Mouse (Mus musculus) G1E-ER4 (cell line): Measurements from ENCODE around the gene Cfap221. TPM values are rescaled to one million over a fixed set of nuclear protein-coding genes. Genes with fewer than 3 reads are reported as not detected.

ENCODE experiments used
- GATA1 ChIP-seq: IDR thresholded peaks from one replicate; pipeline ENCODE4 v1.8.0; 2012; ENCODE audit warnings: low read length, inconsistent platforms
- polyA plus RNA-seq: library from polyadenylated mRNA; stranded (reverse); fragments of >175 nt; gene quantifications from 2 replicates; pipeline ENCODE4 v1.2.3, GENCODE M21; 2012

The Cfap221 gene
- polyA plus RNA-seq, 1 experiment = not detected

DNA sequence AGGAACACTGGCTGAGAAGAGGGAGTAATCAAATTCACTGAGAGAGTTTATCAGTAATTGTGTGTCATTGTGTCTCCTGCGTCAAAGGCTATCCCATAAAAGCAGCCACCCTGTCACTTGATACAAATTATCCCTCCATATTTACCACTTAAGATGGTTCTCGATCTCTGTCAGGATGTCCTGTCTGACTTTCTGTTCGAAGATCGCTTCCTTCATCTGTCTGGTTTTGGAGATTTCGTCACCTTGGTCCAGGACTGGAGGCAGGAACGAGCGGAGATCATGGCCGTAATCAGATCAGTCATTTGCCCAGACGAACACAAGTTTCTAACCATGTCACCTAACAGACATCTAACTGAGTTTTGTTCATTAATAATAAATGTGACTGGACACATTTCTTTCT lies 43.6 kb downstream of the Cfap221 start:
- TF ChIP-seq GATA1 = no peak

DNA sequence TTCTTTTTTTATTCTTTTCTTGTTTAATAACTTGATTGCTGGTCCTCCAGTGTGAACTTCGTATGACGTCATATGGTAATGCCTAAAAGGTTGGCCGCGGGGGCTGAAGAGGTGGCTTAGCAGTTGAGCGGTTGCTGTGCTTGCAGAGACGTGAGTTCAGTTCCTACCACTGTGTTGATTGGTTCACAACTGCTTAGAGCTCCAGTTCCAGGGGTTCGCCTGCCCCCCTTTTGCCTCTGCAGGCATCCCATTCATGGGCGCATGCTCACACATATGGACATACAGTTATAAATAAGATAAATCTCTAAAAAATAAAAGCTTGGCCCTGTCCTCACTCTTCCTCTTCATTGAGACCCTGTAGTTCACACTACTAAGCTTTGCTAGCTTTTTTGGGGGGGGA lies 46.9 kb downstream of the Cfap221 start:
- no peak for TF ChIP-seq GATA1

DNA sequence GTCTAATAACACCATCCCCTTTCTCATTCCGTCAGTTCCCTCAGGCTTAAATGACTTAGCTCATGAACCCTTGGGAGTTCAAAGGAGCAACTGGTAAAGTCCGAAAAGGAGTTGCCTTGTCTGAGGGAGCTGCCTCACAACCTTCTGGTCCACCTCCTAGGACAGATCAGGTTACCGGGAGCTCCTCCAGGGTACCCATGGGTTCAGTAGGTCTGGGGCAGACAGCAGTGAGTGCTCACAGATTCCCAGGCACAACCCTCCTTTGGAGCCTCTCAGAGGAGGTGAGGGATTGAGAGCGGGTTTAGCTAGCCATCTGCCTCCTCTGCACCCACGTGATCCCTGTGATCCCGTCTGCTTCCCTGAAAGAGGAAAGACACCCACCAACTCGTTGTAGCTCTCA lies 60.2 kb downstream of the Cfap221 start:
- TF ChIP-seq GATA1 = no peak

DNA sequence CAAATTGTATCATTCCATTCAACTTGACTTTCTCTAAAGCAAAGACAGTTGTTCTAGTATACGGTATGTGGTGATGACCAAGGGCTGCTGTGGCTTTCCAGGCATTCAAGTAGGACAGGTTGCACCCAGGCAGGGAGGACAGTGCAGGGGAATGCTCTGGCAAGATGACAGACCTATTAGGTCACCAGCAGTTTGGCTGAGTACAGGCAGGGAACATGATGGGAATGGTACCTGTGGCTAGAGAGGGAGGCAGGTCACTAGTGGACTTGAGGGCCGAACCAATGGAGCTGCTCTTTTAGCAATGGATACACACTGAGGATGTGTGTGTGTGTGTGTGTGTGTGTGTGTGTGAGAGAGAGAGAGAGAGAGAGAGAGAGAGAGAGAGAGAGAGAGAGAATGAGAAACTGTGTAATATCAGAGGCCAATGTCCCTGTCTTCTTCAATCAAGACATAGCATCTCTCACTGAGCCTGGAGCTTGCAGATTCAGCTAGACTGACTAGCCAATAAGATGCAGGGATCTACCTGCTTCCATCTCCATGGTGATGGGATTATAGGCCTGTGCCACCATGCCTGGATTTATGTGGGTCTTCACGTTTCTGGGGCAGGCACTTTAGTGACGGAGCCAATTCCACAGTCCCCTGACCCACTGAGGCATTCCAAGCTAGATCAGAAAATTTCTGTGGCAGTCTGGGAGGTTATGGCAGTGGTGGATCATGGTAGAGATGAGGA lies 65.4 kb downstream of the Cfap221 start:
- TF ChIP-seq GATA1 = no peak

DNA sequence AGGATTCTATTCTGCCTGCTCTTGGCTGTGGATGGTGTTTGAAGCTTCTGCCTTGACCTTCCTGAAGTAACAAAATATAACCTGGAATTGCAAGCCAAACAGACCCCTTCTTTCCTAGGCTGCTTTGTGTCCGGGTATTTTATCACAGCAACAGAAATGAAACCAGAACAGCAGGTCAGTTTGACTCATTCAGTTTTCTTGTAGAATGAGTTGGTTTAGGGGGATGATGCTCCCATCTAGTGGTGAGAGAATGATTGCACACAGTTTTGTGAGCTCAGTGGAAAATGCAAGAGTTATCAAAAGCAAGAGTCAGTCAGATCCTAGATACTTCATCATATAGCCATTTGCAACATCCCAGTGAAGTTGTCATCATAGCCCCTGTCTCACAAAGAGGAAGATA lies 67.3 kb downstream of the Cfap221 start:
- TF ChIP-seq GATA1 = no peak

DNA sequence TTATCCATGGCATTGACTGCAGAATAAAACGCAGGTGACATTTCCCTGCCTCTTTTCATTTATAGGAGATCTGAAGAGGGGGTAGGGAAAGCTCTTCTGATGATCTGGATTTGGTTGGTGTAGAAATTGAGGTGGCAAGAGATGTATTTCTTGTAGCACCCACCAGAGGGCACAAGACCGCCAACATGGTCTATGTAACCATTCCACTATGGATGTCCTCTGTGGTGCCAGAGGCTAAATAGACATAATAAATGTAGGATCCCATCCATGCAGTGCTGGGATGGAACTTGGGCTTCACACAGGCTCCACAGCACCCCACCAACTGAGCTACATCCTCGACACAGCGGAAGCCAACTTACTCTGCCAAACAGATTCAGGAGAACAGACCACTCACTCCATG lies 77.7 kb downstream of the Cfap221 start:
- no peak for TF ChIP-seq GATA1

DNA sequence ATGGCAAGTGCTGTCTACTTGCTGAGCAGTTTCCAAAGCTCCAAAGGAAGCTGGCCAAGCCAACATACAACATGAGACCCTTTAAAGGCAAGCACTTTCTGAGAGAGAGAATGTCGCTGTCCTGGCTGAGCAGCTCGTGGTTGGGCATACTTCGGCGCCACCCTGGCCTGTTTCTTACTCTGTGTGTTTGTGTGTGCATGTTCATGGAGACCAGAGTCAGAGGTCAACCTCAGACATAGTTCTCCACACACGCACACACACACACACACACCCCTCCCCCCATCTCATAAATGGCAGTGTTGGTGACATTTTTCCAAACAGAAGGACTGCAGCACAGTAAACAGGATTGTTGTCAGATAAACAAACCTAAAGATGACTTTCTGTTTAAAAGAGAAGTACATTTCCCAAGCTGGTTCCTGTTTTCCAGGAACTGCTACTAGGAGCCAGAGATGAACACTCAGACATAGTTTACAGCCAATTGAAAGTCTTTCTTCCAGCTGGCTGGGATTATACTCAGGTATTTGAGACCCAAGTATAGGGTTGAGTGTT lies 80.1 kb downstream of the Cfap221 start:
- no peak for TF ChIP-seq GATA1

DNA sequence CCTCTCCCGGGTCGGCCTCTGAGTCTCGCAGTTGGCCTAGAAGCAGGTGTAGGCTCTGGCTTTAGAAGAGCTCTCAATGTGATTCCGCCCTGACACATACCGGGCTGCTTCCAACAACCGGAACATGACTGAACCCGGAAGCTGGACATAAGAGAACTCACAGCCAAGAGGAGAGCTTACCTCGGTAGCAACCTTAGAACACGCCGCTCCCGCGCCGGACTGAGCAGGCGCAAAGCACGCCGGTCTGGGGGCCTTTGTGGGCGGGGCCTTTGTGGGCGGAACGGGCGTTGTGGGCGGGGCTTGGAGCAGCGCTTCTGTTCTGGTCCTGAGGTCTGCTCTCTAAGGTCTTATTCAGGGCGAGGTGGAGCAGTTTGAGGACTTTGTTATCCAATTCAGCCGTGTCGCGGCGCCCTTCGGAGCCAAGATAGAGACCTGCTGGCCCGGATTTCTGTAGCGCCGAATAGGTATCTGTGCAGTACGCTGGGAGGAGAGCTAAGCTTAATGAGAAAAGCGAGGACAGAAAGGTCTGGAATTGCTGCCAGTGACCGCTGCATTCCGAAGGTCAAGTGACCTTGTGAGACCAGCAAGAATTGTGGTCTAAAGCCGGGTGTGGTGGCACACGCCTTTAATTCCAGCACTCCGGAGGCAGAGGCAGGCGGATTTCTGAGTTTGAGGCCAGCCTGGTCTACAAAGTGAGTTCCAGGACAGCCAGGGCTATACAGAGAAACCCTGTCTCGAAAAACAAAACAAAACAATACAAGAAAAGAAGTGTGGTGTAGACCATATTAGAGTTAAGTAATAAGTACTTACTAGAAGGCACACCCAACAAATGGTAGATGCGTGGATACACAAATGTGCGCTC lies 83.8 kb downstream of the Cfap221 start, which contains the start of gene Tmem177:
Gene Tmem177, minus strand, starts transcription at position 256 of the 862 bp plus-strand sequence.
- TF ChIP-seq GATA1 = no peak

DNA sequence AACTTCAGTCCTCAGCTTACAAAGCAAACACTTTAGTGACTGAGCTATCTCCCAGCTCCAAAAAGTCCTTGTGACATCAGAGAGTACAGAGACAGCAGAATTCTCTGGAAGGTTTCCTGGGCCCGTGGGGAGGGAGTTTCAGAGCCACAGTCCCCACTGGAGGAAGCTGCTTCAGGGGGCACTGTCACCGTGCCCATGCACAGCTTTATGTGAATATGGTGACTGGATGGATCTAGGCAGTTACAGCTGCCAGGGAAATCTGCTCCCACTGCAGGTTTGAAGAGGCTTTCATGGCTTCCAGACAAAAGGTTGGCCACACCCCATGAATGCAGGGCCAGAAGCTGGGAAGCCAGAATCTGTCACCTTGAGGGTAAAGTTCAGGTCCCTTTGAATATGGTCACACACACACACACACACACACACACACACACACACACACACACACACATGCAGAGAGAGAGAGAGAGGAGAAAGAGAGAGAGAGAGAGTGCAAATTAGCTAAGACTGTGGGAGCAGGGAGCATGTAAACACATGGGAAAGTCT lies 89.8 kb downstream of the Cfap221 start:
- no peak for TF ChIP-seq GATA1

DNA sequence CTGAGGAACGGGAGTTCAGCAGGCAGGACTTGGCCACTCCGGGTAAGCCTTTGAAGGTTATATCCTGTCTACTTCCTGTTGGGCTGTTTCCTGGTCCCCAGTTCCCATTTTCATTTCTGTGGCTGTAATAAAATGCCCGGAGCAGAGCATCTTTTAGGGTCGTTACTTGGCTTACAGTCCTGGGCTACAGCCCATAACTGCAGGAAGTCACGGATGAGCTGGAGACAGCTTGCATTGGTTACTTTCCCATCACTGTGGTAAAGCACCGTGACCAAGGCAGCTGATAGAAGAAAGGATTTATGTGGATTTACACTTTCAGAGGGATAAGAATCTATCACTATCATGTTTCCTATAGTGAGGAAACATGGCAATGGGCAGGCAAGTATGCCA lies 93.8 kb downstream of the Cfap221 start:
- TF ChIP-seq GATA1 = no peak

DNA sequence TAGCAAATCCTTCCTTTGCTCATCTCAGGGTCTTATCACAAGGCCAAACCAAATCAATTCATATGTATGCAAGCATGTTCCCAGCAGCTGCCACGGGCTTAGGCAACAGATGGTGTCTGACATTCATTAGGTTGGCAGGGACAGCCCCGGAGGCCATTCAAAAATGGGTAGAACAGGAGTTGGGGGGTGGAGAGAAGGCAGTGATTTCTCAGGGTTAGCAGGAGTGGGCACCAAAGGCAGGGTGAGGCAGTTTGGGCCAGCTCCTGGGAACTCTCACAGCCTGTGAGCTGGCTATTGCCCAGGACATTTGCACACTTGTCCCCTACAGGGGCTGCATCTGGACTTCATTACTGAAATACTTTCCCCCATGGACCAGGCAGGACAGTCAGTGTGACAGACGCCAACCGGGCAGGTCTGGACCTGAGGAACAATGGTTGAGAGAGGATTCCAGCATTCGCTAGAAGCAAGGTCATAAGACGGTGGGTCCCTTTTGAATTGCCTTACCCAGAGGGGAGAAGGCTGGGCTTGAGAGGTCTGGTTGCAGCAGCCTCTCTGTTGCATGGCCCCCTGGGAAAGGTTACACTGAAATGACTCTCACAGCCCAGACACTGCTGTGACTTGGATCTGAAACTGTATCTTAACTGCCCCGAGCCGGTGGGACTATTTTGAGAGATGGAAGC lies 94.3 kb downstream of the Cfap221 start:
- no peak for TF ChIP-seq GATA1

DNA sequence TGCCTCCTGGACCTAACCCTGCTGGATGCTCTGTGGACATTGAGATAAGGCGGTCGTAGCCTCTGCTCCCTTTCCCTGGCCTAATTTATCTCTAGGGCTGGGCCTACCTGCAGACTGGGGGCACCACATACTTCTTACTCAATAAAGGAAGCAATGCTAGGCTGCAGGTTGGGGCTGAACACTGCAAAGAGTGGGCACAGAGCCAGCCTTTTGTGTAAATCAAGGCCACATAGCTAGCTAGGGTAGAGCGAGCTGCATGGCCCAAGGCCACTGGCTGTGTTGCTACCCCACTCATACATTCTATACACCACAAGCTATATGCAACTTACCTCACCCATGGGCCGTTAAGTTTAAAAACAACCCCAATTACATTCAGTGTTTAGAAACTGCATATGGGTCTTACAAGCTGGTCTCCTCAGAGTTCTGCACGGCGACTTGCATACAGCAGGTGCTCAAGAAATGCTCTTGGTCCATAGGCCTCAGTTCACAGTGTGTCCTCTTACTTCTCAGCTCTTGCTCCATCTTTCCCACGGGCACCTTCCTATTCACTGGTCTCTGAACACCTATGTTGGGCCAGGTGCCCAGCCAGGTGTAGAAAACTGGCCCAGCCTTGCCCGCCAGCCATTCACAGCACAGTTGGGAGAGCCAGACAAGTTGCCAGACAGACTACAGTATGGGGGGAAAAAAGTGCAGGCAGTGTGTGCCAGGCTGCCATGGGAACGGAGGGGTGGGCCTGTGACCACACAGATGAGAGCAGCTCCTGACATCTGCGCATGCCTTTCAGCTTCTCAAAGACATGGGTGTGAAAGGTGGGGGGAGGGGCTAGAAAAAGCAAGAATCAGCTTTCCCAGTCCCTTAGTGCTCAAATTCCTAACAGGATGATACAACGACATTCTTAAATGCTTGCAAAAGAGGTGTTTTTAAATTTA lies 97.6 kb downstream of the Cfap221 start:
- TF ChIP-seq GATA1 = no peak

DNA sequence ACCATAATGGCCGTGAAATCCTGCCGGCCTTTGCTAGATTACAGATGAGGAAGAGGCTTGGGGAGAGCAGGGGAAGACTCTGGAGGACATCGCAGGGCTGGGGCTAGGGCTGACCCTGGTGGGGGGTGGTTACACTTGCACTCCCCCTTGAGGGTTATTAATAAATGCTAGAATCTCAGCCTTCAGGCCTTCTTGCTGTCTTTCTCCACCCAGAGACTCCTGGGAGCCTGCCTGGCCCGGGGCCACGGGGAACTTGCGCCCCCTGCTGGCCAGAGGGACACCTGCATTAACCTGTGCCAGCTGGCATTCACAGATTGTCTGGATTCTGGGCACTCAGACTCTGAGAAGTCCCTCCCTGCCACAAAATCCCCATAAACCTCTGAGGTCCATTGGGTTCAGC lies 102.1 kb downstream of the Cfap221 start:
- no peak for TF ChIP-seq GATA1

DNA sequence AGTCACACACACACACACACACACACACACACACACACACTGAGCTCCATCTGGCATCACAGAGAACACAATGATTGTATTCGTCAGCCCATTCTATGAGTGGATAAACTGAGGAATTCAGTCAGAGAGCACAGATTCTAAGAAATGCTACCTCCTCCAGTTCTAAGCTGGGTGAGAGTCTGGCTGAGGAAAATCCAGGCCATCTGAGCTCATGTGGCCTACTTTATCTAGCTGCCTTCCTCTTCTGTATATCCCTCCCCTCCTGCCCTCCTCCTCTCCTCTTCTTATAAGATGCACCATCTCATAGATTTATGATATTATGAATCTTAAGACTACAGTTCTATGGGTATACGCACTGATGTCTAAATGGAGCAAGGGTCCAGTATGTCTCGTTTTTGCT lies 103.4 kb downstream of the Cfap221 start:
- no peak for TF ChIP-seq GATA1

DNA sequence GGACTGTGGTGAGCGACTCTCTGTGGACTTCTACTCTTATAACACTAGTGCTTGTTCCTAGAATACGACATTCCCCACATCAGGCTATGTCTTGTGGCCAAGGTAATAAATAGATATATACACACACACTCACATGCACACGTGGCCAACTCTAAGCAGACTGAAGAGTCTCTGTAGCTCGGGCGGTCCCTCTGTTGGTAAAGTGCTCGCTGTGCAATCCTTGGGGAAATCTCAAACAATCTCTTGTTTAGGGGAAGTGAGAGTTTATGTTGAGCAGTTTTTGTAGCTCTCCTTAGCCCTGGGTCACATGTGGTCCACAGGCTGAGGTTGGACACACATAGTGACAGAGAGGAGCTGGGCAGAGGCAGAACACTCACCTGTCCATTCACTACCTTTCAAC lies 104.1 kb downstream of the Cfap221 start:
- TF ChIP-seq GATA1 = no peak

DNA sequence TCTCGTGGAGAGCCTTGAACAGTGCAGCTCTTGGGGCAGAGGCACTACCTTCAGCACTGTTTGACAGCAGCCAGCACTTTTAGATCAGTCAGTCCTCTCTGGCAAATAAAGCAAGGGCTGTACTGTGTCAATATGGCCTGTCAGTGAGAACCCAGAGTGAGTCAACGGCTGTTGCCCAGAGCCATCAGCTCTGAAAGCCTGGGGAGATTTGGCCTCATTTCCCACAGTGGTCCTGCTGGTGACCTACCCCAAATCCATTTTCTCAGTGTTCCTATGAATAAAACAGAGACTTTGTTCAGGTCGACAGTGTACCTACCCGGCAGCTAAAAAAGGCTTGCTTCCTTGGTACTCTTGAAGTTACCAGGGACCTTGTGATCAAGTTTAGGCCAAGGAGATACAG lies 105.2 kb downstream of the Cfap221 start:
- no peak for TF ChIP-seq GATA1
